Mouse (Mus musculus) limb, embryonic 15.5 days (tissue): ENCODE results near the gene Tnpo3. TPM values are rescaled to one million over a fixed set of nuclear protein-coding genes. Genes with fewer than 3 reads are reported as not detected.

Source experiments
- ATAC-seq: fragments of 200-750 bp; cut with Nextera tagmentation; 2 replicates; pipeline ENCODE4 v1.8.0; 2017; ENCODE audit warnings: low read depth, moderate TSS enrichment; ENCODE audit not compliant: insufficient number of reproducible peaks, low FRiP score, low TSS enrichment
- H3K27ac ChIP-seq: fragments of 300-500 bp; sonication (generic); 2 replicates; pipeline ENCODE4 v1.5.1; 2015; ENCODE audit warnings: moderate library complexity, mild to moderate bottlenecking, inconsistent platforms
- H3K27me3 ChIP-seq: fragments of 300-500 bp; sonication (generic); 2 replicates; pipeline ENCODE4 v1.6.1; 2015; ENCODE audit warnings: inconsistent platforms
- H3K36me3 ChIP-seq: fragments of 300-500 bp; sonication (generic); 2 replicates; pipeline ENCODE4 v1.6.1; 2015; ENCODE audit warnings: inconsistent platforms
- H3K4me1 ChIP-seq: fragments of 300-500 bp; sonication (generic); 2 replicates; pipeline ENCODE4 v1.6.1; 2015; ENCODE audit warnings: inconsistent platforms
- H3K4me2 ChIP-seq: fragments of 300-500 bp; sonication (generic); 2 replicates; pipeline ENCODE4 v1.6.1; 2015; ENCODE audit warnings: mild to moderate bottlenecking, inconsistent platforms
- H3K4me3 ChIP-seq: fragments of 300-500 bp; sonication (generic); 2 replicates; pipeline ENCODE4 v1.5.1; 2015; ENCODE audit warnings: mild to moderate bottlenecking, inconsistent platforms
- H3K9ac ChIP-seq: fragments of 300-500 bp; sonication (generic); 2 replicates; pipeline ENCODE4 v1.6.1; 2015; ENCODE audit warnings: inconsistent platforms
- H3K9me3 ChIP-seq: fragments of 300-500 bp; sonication (generic); 2 replicates; pipeline ENCODE4 v1.6.1; 2016; ENCODE audit warnings: inconsistent platforms
- WGBS: fragments of 180-500 bp; shearing (Covaris S2); methylation state at CpG from one replicate; pipeline ENCODE4 v1.1.7; 2015; 5-methylcytosine and 5-hydroxymethylcytosine counted together
- polyA plus RNA-seq: library from polyadenylated mRNA; unstranded; fragments of >200 nt; fragmentation: Nextera tagmentation; extraction: Ambion mirVana; gene quantifications from 2 replicates; pipeline ENCODE4 v1.2.1, GENCODE M21; 2015

Gene Tnpo3
- polyA plus RNA-seq, 1 experiment from 2014 or later: 80.0 TPM

DNA sequence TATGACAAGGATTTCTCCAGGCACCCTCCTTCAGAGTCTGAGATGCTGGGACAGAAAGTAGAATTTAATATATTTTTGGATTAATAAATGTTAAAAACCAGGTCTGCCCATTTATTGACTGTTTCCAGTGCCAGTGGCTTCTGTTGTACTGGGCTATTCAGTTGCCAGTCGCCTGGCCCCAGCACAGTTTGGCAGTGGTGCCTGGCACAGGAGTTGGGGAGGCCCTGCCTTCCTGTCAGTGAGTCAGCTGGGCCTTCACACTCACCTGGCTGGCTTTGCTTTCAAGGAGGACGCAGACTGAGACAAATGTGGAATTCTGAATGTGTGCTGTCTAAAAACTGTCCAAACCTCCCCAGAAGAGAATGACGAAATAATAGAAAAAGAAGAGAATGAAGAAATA, 72.5 kb downstream of the Tnpo3 start:
- no peak for ATAC-seq
- H3K4me2 ChIP-seq: no peak overlapping the region
- peaks cover 24% of the 10 kb centered on the region for H3K36me3 ChIP-seq
- H3K9me3 ChIP-seq: no peaks in the 10 kb centered on the region
- no peaks in the 10 kb centered on the region for H3K27me3 ChIP-seq
- no peak overlapping the region for H3K9ac ChIP-seq
- no peak overlapping the region for H3K27ac ChIP-seq
- H3K4me1 ChIP-seq: no peaks in the 10 kb centered on the region
- H3K4me3 ChIP-seq: no peak overlapping the region
- 72% methylated on average over 3 of the region's 3 CpGs for WGBS

DNA sequence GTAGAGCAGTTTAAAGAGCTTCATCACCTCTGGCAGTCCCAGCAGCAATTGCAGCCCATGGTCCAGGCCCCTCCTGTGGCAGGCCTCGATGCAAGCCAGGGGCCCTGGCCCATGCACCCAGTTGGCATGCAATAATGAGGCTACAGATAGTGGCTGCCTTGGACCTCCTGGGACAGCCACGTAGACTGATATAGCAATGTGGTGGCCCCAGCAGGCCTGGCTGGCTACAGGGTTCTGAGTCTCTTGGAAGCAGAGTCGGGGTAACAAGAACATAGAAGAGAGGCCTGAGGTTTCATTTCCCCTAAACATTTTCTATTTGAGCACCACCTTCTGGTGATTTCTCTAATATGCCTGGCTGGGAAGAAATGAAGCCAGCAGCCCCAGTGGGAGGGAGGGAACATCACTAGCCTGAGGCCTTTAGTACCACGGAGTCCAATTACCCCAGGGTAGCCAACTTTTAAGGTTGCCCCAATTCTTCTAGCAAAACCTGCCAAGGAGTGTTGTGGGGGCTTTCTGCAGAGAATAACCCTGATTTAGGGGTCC, 73.0 kb downstream of the Tnpo3 start:
- WGBS: 66% methylated on average over 4 of the region's 4 CpGs
- H3K4me1 ChIP-seq: no peaks in the 10 kb centered on the region

DNA sequence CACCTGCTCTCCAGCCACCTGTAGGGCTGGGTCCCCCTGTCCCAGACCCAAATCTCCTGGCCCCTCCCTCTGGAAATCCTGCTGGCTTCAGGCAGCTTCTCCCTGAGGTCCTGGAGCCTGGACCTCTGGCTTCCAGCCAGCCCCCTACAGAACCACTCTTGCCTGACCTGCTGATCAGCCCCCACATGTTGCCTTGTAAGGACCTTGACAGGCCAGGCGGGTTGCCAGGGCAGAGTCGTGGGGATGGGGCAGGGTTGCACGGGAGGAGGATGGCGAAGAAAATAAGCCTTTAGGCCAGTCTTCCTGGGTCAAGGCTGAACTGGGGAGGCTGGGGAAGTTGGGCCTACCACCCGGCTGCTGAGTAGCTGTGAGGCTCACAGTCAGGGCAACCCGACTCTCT, 74.4 kb downstream of the Tnpo3 start:
- WGBS: 64% methylated on average over 6 of the region's 6 CpGs
- no peak for ATAC-seq
- no peak overlapping the region for H3K4me2 ChIP-seq
- no peak overlapping the region for H3K9ac ChIP-seq
- peaks cover 9% of the 10 kb centered on the region; the same call in 1 of the 2 replicates for H3K36me3 ChIP-seq
- H3K9me3 ChIP-seq: no peaks in the 10 kb centered on the region
- H3K27ac ChIP-seq: no peak overlapping the region
- H3K4me3 ChIP-seq: no peak overlapping the region
- H3K4me1 ChIP-seq: no peaks in the 10 kb centered on the region
- peaks cover 9% of the 10 kb centered on the region for H3K27me3 ChIP-seq

More for the DNA sequence above, 73.0 kb downstream of the Tnpo3 start:
- peak; percentile 25; the same call in 1 of the 2 replicates for ATAC-seq
- peaks cover 19% of the 10 kb centered on the region for H3K36me3 ChIP-seq
- no peak overlapping the region for H3K4me3 ChIP-seq
- no peak overlapping the region for H3K9ac ChIP-seq
- H3K27ac ChIP-seq: no peak overlapping the region
- no peaks in the 10 kb centered on the region for H3K27me3 ChIP-seq
- no peak overlapping the region for H3K4me2 ChIP-seq
- no peaks in the 10 kb centered on the region for H3K9me3 ChIP-seq

DNA sequence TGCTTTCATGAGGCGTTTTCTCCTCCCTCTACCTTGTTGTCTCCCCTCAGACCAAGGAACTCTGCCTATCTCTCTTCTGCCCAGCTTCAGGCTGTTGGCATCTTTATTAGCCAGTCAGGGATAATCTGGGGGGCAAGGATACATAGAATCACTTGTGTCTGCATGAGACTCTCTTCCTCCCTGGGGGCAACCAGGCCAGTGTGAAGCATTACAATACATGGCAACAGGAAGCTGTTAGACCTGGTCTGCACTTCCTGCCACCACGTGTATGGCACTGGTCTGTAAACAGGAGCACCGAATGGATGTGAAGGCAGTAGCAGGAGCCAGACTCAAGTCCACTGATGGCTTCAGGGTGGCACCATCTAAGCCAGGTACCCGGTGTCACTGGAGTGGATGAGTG, 79.6 kb downstream of the Tnpo3 start:
- H3K27me3 ChIP-seq: peaks cover 52% of the 10 kb centered on the region
- no peak overlapping the region for H3K4me2 ChIP-seq
- ATAC-seq: no peak
- no peak overlapping the region for H3K4me3 ChIP-seq
- WGBS: 49% methylated on average over 4 of the region's 4 CpGs
- no peak overlapping the region for H3K27ac ChIP-seq
- H3K9me3 ChIP-seq: no peaks in the 10 kb centered on the region
- H3K4me1 ChIP-seq: peaks cover 33% of the 10 kb centered on the region
- no peaks in the 10 kb centered on the region for H3K36me3 ChIP-seq
- H3K9ac ChIP-seq: no peak overlapping the region

DNA sequence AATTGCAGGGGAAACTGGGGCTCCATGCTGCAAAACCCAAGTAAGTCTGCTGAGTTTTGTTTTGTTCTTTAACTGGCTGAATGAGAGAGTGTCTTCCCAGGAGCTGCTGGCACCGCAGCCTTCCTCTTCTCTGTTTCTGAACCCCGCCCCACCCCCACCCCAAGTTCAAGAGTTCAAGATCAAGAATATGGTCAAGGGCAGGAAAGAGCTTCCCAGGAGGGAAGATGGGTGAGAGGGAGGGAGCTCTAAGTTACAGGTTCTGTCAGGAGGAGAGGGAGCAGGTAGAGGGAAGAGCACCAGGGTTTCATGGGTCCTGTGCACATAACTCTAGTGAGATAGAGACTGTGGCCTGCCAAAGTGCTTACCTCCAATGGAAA, 80.3 kb downstream of the Tnpo3 start:
- no peak overlapping the region for H3K9ac ChIP-seq
- no peak overlapping the region for H3K4me3 ChIP-seq
- peaks cover 52% of the 10 kb centered on the region for H3K27me3 ChIP-seq
- 25% methylated on average over 2 of the region's 2 CpGs for WGBS
- no peaks in the 10 kb centered on the region for H3K9me3 ChIP-seq
- H3K4me2 ChIP-seq: no peak overlapping the region
- peaks cover 33% of the 10 kb centered on the region for H3K4me1 ChIP-seq
- no peak overlapping the region for H3K27ac ChIP-seq
- no peak for ATAC-seq
- H3K36me3 ChIP-seq: no peaks in the 10 kb centered on the region

DNA sequence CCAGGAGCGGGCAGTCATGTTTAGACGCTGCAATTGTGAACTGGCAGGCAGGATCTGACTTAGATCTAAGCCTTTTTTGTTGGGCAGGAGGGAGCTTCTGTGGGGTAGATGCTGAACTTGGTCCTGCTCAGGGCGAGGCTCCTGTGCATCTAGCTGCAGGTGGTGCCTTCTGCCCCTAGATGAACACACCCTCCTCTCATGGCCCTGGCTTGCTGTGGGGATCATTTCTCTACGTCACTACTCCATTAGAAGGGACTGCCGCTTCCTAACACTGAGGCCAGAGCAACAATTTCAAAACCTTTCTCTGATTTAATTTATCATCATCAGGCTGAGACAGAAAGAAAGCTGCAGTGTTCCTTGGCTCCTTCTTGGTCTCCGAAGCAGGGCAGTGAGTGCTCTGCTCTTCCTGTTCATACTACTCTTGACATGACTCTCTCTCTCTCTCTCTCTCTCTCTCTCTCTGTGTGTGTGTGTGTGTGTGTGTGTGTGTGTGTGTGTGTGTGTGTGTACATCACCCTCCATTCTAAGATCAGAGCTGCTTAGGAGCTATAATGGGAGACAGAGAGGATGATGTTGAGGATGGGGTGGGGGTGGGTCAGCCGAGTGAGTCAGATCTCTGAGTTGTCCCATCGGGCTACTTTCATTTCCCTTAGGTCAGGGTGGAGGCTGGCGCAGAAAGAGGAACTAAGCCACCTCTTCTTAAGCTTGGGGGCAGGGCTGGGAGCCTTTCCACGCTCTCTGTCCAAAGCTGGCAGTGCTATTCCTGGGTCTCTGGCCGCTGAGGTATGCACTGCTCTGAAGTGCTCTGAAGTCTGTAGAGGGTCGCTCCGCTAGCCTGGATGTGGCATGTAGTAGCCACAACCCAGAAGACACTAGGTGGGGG, 80.9 kb downstream of the Tnpo3 start:
- Histone ChIP-seq H3K4me2 (no peak overlapping the region), H3K4me1 (peaks cover 33% of the 10 kb centered on the region), H3K9ac (no peak overlapping the region), H3K36me3 (no peaks in the 10 kb centered on the region), H3K4me3 (0 out of 2 replicates have a peak overlapping the region, but pooled peaks have one; percentile 50), H3K27ac (no peak overlapping the region), H3K27me3 (peaks cover 52% of the 10 kb centered on the region), H3K9me3 (no peaks in the 10 kb centered on the region)
- 26% methylated on average over 13 of the region's 13 CpGs for WGBS
- ATAC-seq: no peak

DNA sequence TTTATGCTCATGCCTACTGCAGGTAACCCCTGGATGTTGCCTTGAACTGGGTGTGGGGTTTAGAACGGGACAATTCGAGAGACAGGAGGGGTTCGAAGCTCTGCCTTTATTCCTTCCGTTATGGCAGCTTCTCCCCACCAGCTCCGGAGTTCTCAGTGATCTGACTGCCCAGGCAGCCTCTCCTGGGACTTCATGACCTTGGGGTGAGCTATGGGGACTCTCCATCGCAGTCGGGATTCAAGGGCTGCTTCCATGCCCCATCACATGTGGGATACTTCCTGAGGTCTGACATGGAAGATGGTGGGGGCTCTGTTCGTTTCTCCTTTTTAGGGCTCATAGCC, 81.6 kb downstream of the Tnpo3 start:
- Histone ChIP-seq H3K27me3 (peaks cover 52% of the 10 kb centered on the region), H3K27ac (no peak overlapping the region), H3K36me3 (no peaks in the 10 kb centered on the region), H3K4me3 (peak overlapping the region; percentile 50), H3K4me1 (peaks cover 33% of the 10 kb centered on the region), H3K9me3 (no peaks in the 10 kb centered on the region), H3K4me2 (no peak overlapping the region), H3K9ac (no peak overlapping the region)
- WGBS: 12% methylated on average over 8 of the region's 8 CpGs
- ATAC-seq: no peak

DNA sequence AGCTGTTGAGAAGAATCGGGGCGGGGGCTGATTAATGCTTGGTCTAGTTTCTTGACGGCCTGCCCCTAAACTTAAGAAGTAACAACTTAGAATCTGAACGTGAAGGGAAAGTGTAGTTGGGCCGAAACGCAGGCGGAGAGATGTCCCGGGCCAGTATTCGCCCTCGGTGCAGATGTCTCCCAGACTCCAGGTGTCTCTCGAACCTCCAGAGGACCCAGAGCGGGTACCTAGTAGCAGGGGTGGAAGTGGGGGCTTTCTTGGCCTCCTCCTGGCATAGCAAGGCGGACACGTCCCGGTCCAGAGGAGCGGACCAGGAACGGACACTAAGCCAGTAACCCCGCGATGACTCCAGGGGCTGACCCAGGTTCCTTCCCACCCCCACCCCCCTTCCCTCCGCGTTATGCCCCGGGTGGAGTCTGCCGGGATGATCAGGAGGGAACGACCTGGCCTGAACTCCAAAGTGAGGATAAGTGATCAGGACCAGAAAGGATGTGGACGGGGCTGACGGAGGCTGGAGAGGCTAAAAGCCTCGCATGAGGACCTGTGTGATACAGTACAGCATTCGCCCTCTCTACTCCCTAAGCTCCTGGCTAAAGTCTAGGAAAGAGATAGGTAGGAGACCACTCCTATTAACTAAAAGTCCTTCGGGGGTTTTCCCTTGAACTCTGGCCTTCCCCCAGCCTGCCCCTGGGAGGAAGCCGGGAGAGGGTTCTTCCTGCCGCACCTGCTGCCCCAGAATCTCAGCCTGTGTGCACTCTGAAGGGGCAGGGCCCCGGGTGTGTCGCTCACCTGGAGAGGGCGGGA, 82.1 kb downstream of the Tnpo3 start:
- Histone ChIP-seq H3K9me3 (no peaks in the 10 kb centered on the region), H3K4me2 (peak overlapping the region; percentile 96), H3K9ac (peak overlapping the region; percentile 50; the same call in 1 of the 2 replicates), H3K4me3 (peak overlapping the region; percentile 50), H3K27ac (no peak overlapping the region), H3K27me3 (peaks cover 52% of the 10 kb centered on the region), H3K36me3 (no peaks in the 10 kb centered on the region), H3K4me1 (peaks cover 33% of the 10 kb centered on the region)
- no peak for ATAC-seq
- WGBS: 4% methylated on average over 34 of the region's 34 CpGs

DNA sequence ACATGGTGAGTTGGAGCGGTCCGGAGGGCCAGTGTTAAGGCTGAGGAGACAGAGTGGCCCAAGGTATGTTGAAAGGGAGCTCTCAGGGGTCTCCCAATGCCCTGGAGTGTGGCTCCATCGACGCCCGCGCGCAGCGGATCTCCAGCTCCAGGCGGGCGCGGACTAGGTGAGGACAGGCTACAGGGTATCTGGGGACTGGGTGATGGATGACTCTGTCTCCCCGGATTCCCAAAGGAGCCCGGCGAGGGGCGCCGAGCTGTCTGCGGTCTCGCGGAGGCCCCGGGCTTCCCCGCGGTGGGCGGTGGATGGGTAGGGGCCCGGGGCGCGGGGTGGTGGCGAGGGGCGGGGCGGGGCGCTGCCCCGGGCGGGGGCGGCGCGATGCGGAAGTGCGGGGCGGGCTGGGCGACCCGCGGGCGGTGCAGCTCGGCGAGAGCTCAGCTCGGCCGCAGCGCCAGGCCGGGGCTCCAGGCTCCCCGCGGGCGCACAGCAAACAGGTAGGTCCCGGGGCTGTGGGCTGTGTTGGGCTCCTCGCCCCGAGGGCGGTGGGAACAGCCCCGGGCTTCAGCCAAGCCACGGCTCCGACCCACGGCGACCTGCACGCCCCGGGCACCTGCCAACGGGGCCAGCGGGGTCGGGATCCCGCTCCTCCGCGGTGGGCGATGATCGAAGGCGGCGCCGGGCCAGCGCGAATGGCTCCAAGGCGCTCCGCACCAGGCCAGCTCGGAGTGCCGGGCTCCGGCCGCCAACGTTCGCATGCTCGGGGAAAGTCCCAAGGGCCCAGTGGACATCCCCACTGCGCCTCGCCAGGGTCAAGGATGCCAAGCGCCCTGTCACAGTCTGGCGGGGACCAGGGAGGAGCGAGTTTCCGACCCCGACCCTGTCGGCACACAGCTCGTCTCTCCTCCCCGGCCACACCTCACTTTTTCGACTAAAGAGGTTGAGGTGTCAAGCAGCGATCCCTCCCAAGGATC, 83.1 kb downstream of the Tnpo3 start, which contains the start of gene Irf5:
Gene Irf5 (plus strand): TSS at position 345 of the 971 bp plus-strand sequence.
- Histone ChIP-seq H3K9ac (peak within 1 kb of the TSS; percentile 50), H3K27ac (no peak within 1 kb of the TSS), H3K4me3 (peak within 1 kb of the TSS; percentile 50), H3K4me2 (peak within 1 kb of the TSS; percentile 96), H3K27me3 (peaks cover 52% of the 10 kb centered on the region), H3K4me1 (peaks cover 33% of the 10 kb centered on the region), H3K9me3 (no peaks in the 10 kb centered on the region), H3K36me3 (no peaks in the 10 kb centered on the region)
- under 1% methylated on average over 85 of the region's 96 CpGs for whole genome bisulfite sequencing
- no peak; the same call in 1 of the 2 replicates for ATAC-seq

DNA sequence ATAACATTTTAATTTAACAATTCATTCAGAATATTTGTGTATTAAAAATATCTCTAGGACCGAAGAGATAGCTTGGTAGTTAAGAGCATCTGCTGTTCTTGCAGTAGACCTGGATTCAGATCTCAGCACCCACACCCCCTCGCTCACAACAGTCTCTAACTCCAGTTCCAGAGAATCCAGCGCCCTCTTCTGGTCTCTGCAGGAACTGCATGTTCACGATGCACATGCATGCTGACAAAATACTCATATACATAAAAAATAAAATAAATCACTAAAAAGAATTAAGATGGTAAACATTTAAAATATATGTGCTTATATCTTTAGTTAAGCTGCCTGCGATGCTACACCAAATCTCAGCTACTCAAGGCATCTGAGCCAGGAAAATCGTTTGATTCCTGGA, 84.4 kb downstream of the Tnpo3 start:
- 76% methylated on average over 6 of the region's 6 CpGs for WGBS
- no peak for ATAC-seq
- Histone ChIP-seq H3K27ac (no peak overlapping the region), H3K9me3 (no peaks in the 10 kb centered on the region), H3K27me3 (peaks cover 43% of the 10 kb centered on the region), H3K4me2 (no peak overlapping the region), H3K4me1 (peaks cover 33% of the 10 kb centered on the region), H3K4me3 (no peak overlapping the region), H3K36me3 (no peaks in the 10 kb centered on the region), H3K9ac (no peak overlapping the region)

DNA sequence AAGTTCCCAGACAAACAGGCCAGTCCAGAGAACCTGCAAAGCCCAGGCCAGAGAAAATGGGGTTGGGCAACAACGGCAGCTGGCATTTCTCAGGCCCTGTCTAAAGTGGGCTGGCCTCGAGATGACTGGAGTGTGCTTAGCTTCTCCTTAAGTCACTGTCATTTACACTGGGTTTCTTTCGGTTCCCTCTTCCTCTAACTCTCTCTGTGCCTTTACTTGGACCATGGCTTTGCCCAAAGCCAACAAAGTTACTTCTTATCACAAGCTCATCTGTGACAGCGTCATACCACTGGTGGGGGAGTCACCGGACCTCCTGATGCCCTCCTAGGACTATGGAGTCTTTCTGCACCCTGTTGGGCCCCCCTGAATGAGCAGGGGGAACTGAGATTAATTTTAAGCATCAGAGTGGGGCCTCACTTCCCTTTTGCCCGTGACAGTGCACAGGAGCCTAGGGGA, 85.6 kb downstream of the Tnpo3 start:
- Histone ChIP-seq H3K4me1 (peaks cover 29% of the 10 kb centered on the region), H3K9me3 (no peaks in the 10 kb centered on the region), H3K4me3 (no peak overlapping the region), H3K27me3 (peaks cover 32% of the 10 kb centered on the region), H3K27ac (no peak overlapping the region), H3K4me2 (no peak overlapping the region), H3K36me3 (no peaks in the 10 kb centered on the region), H3K9ac (no peak overlapping the region)
- no peak for ATAC-seq
- 57% methylated on average over 6 of the region's 6 CpGs for WGBS
